Mouse (Mus musculus): ENCODE data around the gene Iffo2.

Iffo2 gene

DNA sequence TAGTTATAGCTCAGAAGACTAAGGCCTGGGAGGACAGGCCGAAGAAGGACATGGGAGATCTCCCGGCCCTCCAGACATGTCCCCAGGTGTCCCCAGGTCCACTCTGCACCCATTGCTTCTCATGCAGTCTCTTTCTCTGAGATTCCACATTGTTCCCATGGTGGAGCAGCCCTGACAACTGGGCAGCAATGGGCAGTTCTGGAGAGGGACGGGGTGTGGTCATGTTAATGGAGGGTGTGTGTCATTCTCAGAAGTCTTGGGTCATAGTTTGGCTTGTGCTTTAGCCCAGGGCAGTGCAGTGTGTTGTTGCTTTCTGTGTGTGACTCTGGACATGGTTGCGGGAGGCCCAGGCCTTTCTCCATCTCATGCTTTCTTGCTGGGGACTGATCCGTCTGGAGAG is 76.4 kb downstream of the Iffo2 start:
- no peak for DNase-seq (ENCODE audit: low spot score)

DNA sequence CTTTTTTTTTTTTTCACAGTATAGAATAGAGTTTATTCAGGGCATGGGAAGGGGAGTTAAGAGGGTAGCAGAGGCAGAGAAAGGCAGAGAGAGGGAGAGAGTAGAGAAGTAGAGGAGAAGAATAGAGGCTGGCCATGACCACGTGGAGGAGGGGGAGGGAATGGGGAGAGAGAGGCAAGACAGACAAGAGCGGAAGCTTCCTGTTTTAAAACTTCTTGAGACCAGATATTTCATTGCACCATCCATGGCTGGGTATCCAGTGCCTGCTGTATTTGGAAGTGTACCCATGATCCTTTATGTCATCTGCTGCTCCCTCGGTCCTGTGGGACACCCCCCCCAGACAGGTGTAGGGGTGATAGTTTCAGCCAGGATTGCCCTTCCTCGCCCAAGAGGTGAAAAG is 78.6 kb downstream of the Iffo2 start:
- DNase-seq (ENCODE audit: low spot score) = no peak

DNA sequence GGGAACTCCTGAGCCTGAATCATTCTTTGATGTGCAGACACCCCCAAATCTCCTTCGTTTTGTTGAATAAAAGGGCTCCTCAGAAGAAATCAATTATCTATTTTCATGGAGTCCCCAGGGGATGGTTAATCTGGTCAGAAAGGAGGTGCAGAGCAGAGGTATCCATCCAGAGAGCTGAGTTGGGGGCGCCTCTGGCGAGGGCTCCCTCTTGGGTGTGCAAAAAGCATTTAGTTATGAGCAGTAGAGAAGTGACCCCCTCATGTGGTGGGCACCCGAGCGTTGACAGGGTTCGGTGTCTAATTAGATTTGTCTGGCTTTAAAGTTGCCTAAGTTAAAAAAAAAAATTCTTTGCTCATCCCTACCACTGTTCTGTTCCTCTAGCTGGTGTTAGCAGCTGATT is 80.6 kb downstream of the Iffo2 start:
- DNase-seq (ENCODE audit: low spot score) = no peak

GRCm38 (mm10) chr4:139611542-139611953 is 81.2 kb downstream of the Iffo2 start:
- DNase-seq (ENCODE audit: low spot score) = peak; percentile 81

GRCm38 (mm10) chr4:139614524-139615260 is 84.3 kb downstream of the Iffo2 start:
- DNase-seq (ENCODE audit: low spot score) = no peak

DNA sequence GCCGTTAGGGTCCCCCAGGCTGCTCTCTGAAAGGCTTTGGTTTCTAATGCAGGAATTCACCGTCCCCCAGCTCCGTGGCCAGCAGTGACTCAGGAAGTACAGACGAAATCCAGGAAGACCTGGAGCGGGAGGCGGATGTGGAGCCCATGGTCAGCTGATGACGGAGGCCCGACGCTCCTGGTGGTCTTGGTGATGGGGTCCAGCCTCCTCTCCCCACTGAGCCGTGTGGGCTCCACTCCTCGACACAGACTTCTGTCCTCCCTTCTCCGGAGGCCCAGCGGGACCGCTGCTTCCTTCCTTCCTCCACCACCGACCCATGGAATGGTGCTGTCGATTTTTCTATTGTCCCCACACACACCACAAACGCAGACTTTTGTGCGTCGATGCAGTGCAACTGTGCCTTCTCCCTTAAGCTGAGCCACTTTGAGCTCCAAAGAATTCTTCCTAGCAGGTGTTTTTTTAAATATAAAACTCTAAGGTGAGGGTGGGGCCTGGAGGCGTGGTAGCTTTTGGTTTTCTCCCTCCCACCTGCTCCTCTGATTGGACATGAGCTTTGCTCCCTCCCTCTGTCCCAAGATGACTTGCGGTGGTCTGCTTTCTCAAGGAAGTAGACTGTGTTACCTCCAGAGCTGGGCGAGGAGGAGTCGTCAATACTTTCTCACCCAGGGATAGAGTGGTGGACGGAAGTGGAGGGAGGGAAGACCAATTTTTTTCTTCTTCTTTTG is 86.1 kb downstream of the Iffo2 start:
- DNase-seq (ENCODE audit: low spot score) = no peak

- no peak for DNase-seq (ENCODE audit: low spot score)
Measured at GRCm38 (mm10) chr4:139617001-139617364, 86.6 kb downstream of the Iffo2 start.

GRCm38 (mm10) chr4:139619765-139620164 is 89.4 kb downstream of the Iffo2 start:
- no peak for DNase-seq (ENCODE audit: low spot score)

GRCm38 (mm10) chr4:139622373-139623282 is 92.3 kb downstream of the Iffo2 start, which contains the start of gene Aldh4a1:
Gene Aldh4a1, plus strand, starts transcription at chr4:139622866.
- peak; percentile 72 for DNase-seq (ENCODE audit: low spot score)

DNA sequence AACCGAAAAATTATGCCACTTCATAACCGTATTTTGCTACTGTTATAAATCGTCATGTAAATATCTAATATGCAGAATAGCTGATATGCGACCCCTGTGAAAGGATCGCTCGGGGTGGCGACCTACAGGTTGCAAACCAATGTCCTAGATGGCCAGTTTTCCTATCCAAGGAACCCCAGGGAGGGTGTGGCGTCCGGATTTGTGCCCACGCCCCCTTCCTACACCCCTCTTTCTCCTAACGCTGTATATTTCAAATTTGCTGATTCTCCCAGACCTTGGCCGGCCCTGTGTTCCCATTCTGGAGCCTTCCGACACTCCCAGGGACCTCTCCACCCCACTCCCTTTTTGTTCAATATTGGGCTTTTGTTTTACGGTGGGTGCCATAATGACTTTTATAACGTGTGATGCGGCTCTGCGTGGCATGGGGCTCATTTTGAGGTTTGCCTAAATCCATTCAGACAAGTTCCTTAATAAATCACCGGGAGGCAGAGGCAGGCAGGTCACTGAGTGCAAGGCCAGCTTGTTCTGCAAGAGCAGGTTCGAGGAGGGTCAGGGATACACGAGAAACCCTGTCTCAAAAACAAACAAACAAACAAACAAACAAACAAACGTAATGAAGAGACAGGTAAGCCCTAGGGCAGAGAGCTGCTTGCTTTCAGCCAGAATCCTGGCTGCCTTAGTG is 93.2 kb downstream of the Iffo2 start:
- DNase-seq (ENCODE audit: low spot score) = no peak

- DNase-seq (ENCODE audit: low spot score) = no peak
Measured at GRCm38 (mm10) chr4:139624116-139624489, 93.8 kb downstream of the Iffo2 start.

GRCm38 (mm10) chr4:139624706-139625105 is 94.4 kb downstream of the Iffo2 start:
- DNase-seq (ENCODE audit: low spot score) = no peak

- no peak for DNase-seq (ENCODE audit: low spot score)
Measured at GRCm38 (mm10) chr4:139627361-139627760, 97.0 kb downstream of the Iffo2 start.

DNA sequence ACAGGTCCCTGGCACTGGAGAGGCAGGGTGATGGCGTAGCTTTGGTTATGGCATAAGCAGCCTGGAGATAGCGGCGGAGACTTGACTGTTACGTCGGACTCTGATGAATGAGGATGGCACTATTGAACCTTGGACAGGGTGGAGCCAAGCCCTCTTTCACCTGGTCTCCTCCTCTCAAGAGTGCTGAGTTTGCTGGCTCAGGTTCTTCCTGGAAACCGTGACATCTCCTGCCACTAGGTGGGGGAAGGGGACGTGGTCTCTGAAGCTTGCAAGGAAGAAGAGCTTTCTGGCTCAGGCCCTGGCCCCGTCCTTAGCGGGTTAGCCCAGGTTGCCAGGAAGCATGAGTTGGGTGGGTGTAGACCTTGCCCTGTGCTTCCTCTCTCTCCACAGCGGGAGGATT is 99.8 kb downstream of the Iffo2 start:
- DNase-seq (ENCODE audit: low spot score) = no peak

- DNase-seq (ENCODE audit: low spot score) = no peak
Measured at GRCm38 (mm10) chr4:139631141-139631540, 100.8 kb downstream of the Iffo2 start.

DNA sequence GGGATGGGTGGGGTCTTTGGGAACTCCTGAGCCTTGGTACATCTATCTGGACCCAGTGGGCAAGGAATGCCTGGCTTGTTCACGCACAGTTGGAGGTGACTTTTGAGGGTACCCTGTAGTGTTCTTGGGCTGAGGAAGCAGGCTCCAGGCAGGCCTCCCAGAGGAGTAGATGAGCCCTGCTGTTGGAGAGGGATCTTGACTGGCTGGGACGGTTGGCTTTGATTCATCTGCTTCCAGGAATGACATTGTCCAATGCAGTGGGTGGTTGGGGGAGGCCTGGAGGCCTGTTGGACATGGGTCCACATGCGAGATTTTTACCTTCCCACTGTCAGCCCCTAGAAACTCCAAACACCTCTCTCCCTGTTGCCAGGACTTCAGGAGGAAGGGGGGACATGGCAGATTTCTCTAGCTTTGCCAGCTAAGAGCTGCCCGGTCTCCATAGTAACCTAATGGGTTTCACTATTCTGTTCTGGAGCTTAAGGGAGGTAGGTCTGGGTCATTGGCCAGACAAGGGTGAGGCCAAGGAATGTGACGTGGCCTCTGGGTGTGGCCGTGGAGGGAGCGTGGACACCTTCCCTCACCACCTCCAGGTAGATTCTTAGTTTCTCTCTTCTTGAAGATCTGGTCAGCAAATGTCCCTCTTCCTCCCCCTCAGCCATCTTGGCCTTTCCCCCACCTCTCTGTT is 101.4 kb downstream of the Iffo2 start:
- no peak for DNase-seq (ENCODE audit: low spot score)

- no peak for DNase-seq (ENCODE audit: low spot score)
Measured at GRCm38 (mm10) chr4:139632254-139632580, 101.9 kb downstream of the Iffo2 start.

GRCm38 (mm10) chr4:139636373-139636772 is 106.0 kb downstream of the Iffo2 start:
- peak; percentile 69 for DNase-seq (ENCODE audit: low spot score)

- no peak for DNase-seq (ENCODE audit: low spot score)
Measured at GRCm38 (mm10) chr4:139637847-139638246, 107.5 kb downstream of the Iffo2 start.

GRCm38 (mm10) chr4:139638356-139638755 is 108.0 kb downstream of the Iffo2 start:
- DNase-seq (ENCODE audit: low spot score) = no peak

GRCm38 (mm10) chr4:139639801-139640200 is 109.5 kb downstream of the Iffo2 start:
- DNase-seq (ENCODE audit: low spot score) = no peak

- no peak for DNase-seq (ENCODE audit: low spot score)
Measured at GRCm38 (mm10) chr4:139640333-139640732, 110.0 kb downstream of the Iffo2 start.

Measured in ovary, postnatal 14 days (tissue).